Mouse (Mus musculus) E14TG2a.4 (cell line): ENCODE data around the gene Ago1.

Experiments used
- CTCF ChIP-seq: conservative IDR thresholded peaks from 2 replicates; pipeline ENCODE4 v1.5.1; 2014; ENCODE audit warnings: low read length
- NANOG ChIP-seq: IDR thresholded peaks from 2 replicates; pipeline ENCODE4 v1.6.1; 2014; ENCODE audit warnings: borderline replicate concordance, low read length, mixed read lengths

GRCm38 (mm10) chr4:126496963-126497362 lies 28.6 kb upstream of the Ago1 start:
- no peak for TF ChIP-seq CTCF
- TF ChIP-seq NANOG, result no peak
